Mouse (Mus musculus): ENCODE data around the gene Npr2. TPM values are rescaled to one million over a fixed set of nuclear protein-coding genes. Genes with fewer than 3 reads are reported as not detected.

Npr2 gene
- polyA plus RNA-seq, 1 experiment from 2014 or later: 14.4 TPM

DNA sequence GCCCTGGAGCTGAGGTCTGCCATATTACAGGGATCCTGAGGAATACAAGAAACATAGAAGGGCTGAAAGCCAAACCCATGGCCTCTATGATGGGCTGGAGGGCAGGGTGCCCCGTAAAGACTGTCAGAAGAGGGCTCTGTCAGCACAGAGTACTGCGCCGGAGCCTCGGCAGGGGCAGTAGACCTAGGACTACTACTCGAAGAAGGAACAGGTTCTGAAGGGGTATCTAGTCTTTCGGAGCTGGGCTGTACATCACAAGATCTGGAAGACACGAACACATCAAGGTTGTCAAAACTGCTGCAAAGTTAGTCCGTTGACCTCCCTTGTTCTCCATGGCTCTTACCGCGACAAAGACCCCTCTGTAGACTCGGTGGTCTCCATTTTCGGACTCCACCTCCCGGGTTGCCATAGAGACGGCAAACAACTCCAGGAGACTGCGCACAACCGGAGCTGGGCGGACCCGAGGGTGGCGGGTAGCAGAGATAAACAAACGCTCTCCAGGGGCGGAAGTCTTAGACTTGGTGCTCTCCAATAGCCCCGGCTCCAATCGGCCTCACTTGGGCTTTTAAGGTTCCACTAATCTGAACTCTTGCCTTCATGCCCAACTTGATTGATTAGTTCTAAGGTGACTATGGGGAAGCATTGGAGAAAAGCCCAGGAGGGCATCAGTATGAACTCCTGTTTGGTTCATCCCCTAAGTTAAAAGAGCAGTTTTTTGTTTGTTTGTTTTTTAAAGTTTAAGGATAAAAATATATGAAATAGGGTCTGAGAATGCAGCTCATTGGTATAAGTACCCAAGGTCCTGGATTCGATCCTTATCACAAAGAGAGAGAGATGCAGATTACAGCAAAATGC is 21.7 kb downstream of the Npr2 start, which contains the start of gene Spag8:
Gene Spag8 (minus strand): TSS at position 434 of the 855 bp plus-strand sequence.
- H3K4me2 ChIP-seq: peak within 1 kb of the TSS; percentile 51
- peak within 1 kb of the TSS; percentile 19 for H3K4me3 ChIP-seq (replicated peaks)
- peaks cover 13% of the 10 kb centered on the region for H3K9me3 ChIP-seq
- no peak within 1 kb of the TSS for H3K27ac ChIP-seq
- peaks cover 24% of the 10 kb centered on the region for H3K36me3 ChIP-seq
- H3K27me3 ChIP-seq: no peaks in the 10 kb centered on the region; the same call in 1 of the 2 replicates
- 23% methylated on average over 24 of the region's 24 CpGs for WGBS
- H3K9ac ChIP-seq (replicated peaks): no peak within 1 kb of the TSS
- peaks cover 20% of the 10 kb centered on the region; the same call in 1 of the 2 replicates for H3K4me1 ChIP-seq (replicated peaks)
- ATAC-seq (ENCODE audit: insufficient number of reproducible peaks, insufficient read depth, low FRiP score, low TSS enrichment, low read depth): no peak

DNA sequence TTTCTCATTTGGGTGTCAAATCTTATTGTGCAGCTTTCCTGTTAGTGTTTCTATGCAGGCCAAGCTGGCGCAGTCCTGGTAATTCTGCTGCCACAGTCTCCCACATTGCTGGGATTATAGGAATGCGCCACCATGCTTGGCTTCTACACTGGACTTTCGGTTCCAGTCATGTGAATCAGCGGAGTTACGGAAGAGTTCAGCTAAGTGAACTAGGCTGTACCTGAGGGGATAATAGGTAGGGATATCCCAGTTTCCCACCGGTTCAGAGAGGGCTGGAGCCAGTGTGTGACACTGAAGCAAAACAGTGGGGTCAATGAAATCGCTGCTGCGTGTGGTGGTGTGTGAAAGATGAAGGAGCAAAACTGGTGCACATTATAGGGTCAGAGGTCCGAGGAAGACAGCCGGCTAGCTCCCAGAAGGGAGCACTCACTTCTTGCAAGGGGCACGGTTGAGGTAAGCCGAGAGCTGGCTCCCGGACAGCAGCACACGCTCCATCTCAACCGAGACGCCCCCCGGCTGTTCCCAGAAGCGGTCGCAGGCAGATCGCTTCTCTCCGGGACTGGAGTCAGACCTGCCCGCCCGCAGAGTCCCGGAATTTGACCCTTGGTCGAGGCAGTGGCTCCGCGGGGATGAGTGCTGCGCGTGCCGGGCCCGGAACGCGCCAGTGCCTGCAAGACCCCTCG is 24.1 kb downstream of the Npr2 start:
- Histone ChIP-seq H3K27ac (peak overlapping the region; percentile 87), H3K36me3 (peaks cover 10% of the 10 kb centered on the region; the same call in 1 of the 2 replicates), H3K9me3 (no peaks in the 10 kb centered on the region), H3K27me3 (peaks cover 15% of the 10 kb centered on the region), H3K4me1 (replicated peaks) (peaks cover 20% of the 10 kb centered on the region; the same call in 1 of the 2 replicates), H3K9ac (replicated peaks) (peak overlapping the region; percentile 86), H3K4me3 (replicated peaks) (peak overlapping the region; percentile 81), H3K4me2 (peak overlapping the region; percentile 81)
- no peak for ATAC-seq (ENCODE audit: insufficient number of reproducible peaks, insufficient read depth, low FRiP score, low TSS enrichment, low read depth)
- 7% methylated on average over 34 of the region's 34 CpGs for WGBS

DNA sequence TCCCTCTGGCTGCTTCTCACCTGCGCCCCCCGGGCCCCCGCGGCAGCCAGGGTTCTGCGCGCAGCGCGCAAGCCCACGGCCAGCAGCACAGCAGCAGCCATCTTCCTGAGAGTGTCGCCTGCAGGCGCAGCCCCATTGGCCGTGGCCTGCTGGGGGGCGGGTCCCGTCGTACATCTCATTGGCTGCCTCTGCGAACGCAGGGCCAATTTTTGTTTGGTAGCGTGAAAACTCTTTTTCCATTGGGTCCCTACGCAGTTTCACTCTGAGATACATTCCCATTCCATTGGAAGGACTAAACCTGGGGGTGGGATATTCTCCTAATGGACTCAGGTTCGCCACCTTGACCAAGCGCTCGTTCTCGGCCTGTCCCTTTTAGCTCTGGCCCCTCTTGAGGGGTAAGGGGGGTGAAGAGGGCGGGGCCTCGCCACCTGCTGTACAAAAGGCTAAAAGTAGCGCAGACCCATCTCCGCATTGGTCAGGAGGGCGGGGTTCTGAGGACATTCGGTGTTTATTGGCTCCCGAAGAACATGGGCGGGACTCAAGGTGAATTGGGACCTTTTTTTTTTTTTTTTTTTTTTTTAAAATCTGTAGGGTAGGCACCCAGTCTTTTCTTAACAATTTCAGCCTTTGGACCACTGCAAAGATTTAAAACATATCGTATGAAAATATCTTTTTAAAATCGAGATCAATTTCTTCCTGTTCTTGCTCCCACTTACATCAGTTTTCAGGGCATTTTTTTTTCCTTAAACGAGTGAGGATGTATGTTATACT is 24.8 kb downstream of the Npr2 start, which contains the start of gene Hint2:
Gene Hint2 (minus strand): TSS at position 128 of the 771 bp plus-strand sequence.
- WGBS: 1% methylated on average over 34 of the region's 34 CpGs

DNA sequence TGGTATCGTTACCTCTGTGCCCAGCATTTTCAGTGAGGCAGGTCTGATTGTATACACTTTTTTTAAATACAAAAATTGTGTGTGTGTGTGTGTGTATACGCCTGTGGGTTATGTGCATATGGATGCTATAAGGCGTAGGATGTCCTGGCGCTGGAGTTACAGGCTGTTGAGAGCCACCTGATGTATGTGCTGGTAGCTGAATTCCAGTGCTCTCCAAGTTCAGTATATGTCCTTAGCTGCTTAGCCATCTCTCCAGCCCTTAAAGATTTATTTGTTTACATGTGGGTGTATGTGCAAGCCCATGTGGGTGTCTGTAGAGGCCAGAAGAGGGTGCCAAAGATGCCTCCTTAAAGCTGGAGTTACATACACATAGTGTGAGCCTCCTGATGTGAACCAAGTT is 25.4 kb downstream of the Npr2 start:
- ATAC-seq (ENCODE audit: insufficient number of reproducible peaks, insufficient read depth, low FRiP score, low TSS enrichment, low read depth): no peak
- WGBS: 55% methylated on average over 4 of the region's 4 CpGs

More for the DNA sequence above, 24.8 kb downstream of the Npr2 start, which contains the start of gene Hint2:
- H3K4me1 ChIP-seq (replicated peaks): peaks cover 20% of the 10 kb centered on the region; the same call in 1 of the 2 replicates
- peak within 1 kb of the TSS; percentile 87 for H3K27ac ChIP-seq
- peaks cover 22% of the 10 kb centered on the region for H3K27me3 ChIP-seq
- peak within 1 kb of the TSS; percentile 81 for H3K4me2 ChIP-seq
- H3K9ac ChIP-seq (replicated peaks): peak within 1 kb of the TSS; percentile 86
- ATAC-seq (ENCODE audit: insufficient number of reproducible peaks, insufficient read depth, low FRiP score, low TSS enrichment, low read depth): peak; percentile 98
- peaks cover 2% of the 10 kb centered on the region; the same call in 1 of the 2 replicates for H3K36me3 ChIP-seq
- peak within 1 kb of the TSS; percentile 81 for H3K4me3 ChIP-seq (replicated peaks)
- no peaks in the 10 kb centered on the region for H3K9me3 ChIP-seq

DNA sequence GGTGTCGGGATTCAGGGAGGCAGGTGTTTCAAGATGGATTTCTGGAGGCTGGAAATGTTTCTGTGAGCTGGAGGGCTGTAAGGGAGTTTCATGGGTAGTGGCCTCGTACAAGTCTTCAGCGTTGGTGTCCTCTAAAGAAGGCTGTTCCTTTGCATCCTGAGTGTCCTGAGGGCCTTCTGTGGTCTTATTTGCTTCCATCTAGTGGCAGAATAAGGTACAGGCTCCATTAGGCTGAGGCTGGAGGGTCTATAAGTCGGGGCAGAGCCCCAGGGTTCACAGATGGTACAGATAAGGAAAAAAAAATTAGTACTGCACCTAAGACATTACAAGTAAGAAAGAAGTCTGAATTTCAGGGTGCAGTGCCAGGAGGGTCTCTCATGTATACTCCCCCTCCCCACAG is 34.7 kb downstream of the Npr2 start:
- H3K9me3 ChIP-seq: no peaks in the 10 kb centered on the region
- no peak overlapping the region for H3K27ac ChIP-seq
- peaks cover 45% of the 10 kb centered on the region for H3K27me3 ChIP-seq
- no peaks in the 10 kb centered on the region for H3K36me3 ChIP-seq
- 25% methylated on average over 4 of the region's 4 CpGs for WGBS
- no peak overlapping the region for H3K4me2 ChIP-seq
- H3K4me1 ChIP-seq (replicated peaks): peaks cover 17% of the 10 kb centered on the region
- H3K4me3 ChIP-seq (replicated peaks): no peak overlapping the region
- ATAC-seq (ENCODE audit: insufficient number of reproducible peaks, insufficient read depth, low FRiP score, low TSS enrichment, low read depth): no peak
- H3K9ac ChIP-seq (replicated peaks): no peak overlapping the region

More for the DNA sequence above, 25.4 kb downstream of the Npr2 start:
- Histone ChIP-seq H3K27me3 (peaks cover 29% of the 10 kb centered on the region), H3K9me3 (no peaks in the 10 kb centered on the region), H3K4me1 (replicated peaks) (peaks cover 20% of the 10 kb centered on the region; the same call in 1 of the 2 replicates), H3K4me2 (peak overlapping the region; percentile 81), H3K36me3 (no peaks in the 10 kb centered on the region), H3K27ac (no peak overlapping the region), H3K9ac (replicated peaks) (no peak overlapping the region), H3K4me3 (replicated peaks) (peak overlapping the region; percentile 81)

DNA sequence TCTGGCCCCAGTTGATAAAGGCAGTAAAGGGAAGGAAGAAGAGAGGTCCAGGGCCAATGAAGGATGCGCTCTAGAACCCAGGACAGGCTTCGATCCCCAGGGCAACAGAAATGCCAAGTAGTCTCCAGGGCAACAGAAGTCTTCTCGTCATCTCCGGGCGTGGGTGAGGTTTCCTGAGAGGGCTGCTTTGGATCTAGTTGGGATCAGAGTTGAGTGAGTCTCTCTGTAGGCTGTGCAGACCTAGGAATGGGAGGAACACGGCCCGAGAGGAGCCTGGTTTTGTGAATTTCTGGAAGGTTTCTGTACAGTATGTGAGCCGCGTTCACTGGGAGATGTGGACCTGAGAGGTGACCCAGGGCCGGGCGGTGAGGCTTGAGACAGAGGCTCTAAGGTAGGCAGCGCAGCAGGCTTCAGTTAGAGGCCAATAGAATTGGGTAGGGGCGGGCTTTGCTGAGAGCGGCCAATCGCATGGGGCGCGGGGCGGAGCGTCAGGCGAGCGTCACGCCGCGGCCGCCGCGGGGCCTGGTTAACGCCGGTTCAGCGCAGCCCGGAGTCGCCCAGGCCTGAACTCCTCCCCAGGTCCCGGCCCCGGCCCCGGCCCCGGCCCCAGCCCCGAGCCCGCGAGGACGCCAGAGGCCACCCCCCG is 37.2 kb downstream of the Npr2 start, which contains the start of the genes Tmem8b and Fam221b:
Gene Tmem8b (plus strand): TSS at position 190 of the 646 bp plus-strand sequence.
Gene Fam221b (minus strand): TSS at position 364 of the 646 bp plus-strand sequence.
- H3K36me3 ChIP-seq: peaks cover 3% of the 10 kb centered on the region; the same call in 1 of the 2 replicates
- no peaks in the 10 kb centered on the region for H3K9me3 ChIP-seq
- peak within 1 kb of the TSS; percentile 73 for H3K27ac ChIP-seq
- 4% methylated on average over 31 of the region's 41 CpGs for WGBS
- H3K27me3 ChIP-seq: peaks cover 24% of the 10 kb centered on the region
- ATAC-seq (ENCODE audit: insufficient number of reproducible peaks, insufficient read depth, low FRiP score, low TSS enrichment, low read depth): peak; percentile 90
- H3K4me3 ChIP-seq (replicated peaks): peak within 1 kb of the TSS; percentile 75
- peaks cover 23% of the 10 kb centered on the region for H3K4me1 ChIP-seq (replicated peaks)
- peak within 1 kb of the TSS; percentile 74 for H3K4me2 ChIP-seq
- peak within 1 kb of the TSS; percentile 87 for H3K9ac ChIP-seq (replicated peaks)

DNA sequence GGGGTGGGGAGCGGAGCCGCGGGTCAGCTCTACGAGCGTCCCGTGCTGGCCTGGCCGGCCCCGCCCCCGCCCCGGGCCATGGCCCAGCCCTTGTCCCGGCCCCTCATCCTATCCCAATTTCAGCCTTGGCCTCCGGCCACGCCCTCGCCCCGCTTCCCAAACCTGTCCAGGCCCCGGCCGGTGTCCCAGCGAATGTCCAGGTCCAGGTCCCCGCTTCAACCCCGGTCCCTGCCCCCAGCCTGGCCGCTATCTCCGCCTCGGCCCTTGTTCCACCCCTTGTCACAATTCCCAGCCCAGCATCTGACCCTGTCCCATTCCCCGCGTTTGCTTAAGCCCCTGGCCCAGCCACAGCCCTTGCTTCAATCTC is 37.7 kb downstream of the Npr2 start:
- Histone ChIP-seq H3K4me2 (peak overlapping the region; percentile 74), H3K4me1 (replicated peaks) (peaks cover 23% of the 10 kb centered on the region), H3K36me3 (peaks cover 8% of the 10 kb centered on the region; the same call in 1 of the 2 replicates), H3K9ac (replicated peaks) (peak overlapping the region; percentile 87), H3K27me3 (peaks cover 24% of the 10 kb centered on the region), H3K27ac (peak overlapping the region; percentile 73), H3K9me3 (no peaks in the 10 kb centered on the region), H3K4me3 (replicated peaks) (peak overlapping the region; percentile 75)
- WGBS: 2% methylated on average over 18 of the region's 25 CpGs
- peak; percentile 67 for ATAC-seq (ENCODE audit: insufficient number of reproducible peaks, insufficient read depth, low FRiP score, low TSS enrichment, low read depth)

DNA sequence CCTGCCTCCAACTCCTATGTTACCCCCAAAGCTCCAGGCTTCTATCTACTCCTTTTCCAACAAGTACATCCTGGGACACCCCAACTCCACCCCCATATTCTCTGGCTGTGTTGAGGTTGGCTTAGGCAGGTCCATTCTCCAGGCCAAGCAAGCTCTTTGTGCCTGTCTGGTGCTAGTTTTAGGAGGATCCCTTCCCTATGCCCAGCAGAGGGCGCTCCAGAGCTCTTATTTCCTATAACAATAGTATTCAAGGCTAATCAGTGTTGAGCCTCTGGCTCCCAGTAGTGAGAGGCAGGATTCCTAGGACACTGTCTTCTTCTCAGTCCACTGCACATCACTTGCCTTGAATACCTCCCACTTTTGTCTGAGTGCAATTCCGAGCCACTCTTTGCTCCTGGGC is 40.3 kb downstream of the Npr2 start:
- no peak for ATAC-seq (ENCODE audit: insufficient number of reproducible peaks, insufficient read depth, low FRiP score, low TSS enrichment, low read depth)
- Histone ChIP-seq H3K4me1 (replicated peaks) (peaks cover 23% of the 10 kb centered on the region), H3K27ac (no peak overlapping the region), H3K4me3 (replicated peaks) (no peak overlapping the region), H3K27me3 (no peaks in the 10 kb centered on the region), H3K9me3 (no peaks in the 10 kb centered on the region), H3K9ac (replicated peaks) (no peak overlapping the region), H3K4me2 (no peak overlapping the region), H3K36me3 (peaks cover 32% of the 10 kb centered on the region)
- WGBS: 8% methylated on average over 2 of the region's 2 CpGs

DNA sequence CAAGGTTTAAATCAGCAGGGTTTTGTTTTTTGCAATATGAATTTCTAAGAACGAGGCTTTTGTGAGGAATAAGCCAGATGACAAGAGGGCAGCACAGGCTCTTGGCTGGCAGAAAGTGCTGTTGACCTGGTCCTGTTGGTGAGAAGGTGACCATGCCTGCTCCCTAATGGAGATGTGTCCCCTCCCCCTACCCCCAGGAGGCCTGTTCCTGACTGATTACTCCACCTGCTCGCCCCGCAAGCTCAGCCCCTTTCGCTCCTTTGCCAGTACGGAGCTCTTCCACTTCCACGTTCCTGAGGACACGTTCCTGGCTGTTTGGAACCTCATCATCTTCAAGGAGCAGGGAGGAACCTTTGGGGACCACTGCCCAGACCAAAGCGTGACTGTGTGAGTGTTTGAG is 42.0 kb downstream of the Npr2 start:
- H3K4me2 ChIP-seq: no peak overlapping the region
- WGBS: 78% methylated on average over 8 of the region's 8 CpGs
- H3K27ac ChIP-seq: no peak overlapping the region

DNA sequence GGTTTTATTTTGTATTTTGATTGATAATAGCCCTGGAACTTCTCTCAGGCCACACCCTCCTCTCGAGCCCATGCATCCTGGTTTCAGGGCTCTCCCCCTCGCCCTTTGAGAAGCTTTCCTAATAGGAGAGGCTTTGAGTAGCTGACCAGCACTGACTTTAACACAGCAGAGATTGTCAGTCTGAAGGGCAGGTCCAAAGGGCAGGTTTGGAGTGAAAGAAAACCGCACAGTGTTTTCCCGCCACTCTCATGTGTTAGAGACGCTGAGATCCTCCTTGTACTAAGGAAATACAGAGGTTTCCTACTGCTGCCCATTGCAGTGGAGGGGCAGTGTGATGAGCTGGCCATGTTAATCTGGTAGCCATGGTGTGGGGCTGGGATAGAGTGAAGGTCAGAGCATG is 43.2 kb downstream of the Npr2 start:
- H3K4me1 ChIP-seq (replicated peaks): peaks cover 17% of the 10 kb centered on the region
- no peaks in the 10 kb centered on the region for H3K9me3 ChIP-seq
- no peak for ATAC-seq (ENCODE audit: insufficient number of reproducible peaks, insufficient read depth, low FRiP score, low TSS enrichment, low read depth)
- no peak overlapping the region for H3K27ac ChIP-seq
- no peak overlapping the region for H3K4me3 ChIP-seq (replicated peaks)
- peaks cover 50% of the 10 kb centered on the region for H3K36me3 ChIP-seq
- WGBS: 76% methylated on average over 5 of the region's 5 CpGs
- no peaks in the 10 kb centered on the region for H3K27me3 ChIP-seq
- no peak overlapping the region for H3K4me2 ChIP-seq
- H3K9ac ChIP-seq (replicated peaks): no peak overlapping the region

More for the DNA sequence above, 42.0 kb downstream of the Npr2 start:
- no peaks in the 10 kb centered on the region for H3K9me3 ChIP-seq
- H3K4me1 ChIP-seq (replicated peaks): peaks cover 21% of the 10 kb centered on the region
- H3K36me3 ChIP-seq: peaks cover 48% of the 10 kb centered on the region
- no peak overlapping the region for H3K9ac ChIP-seq (replicated peaks)
- H3K27me3 ChIP-seq: no peaks in the 10 kb centered on the region
- H3K4me3 ChIP-seq (replicated peaks): no peak overlapping the region
- ATAC-seq (ENCODE audit: insufficient number of reproducible peaks, insufficient read depth, low FRiP score, low TSS enrichment, low read depth): no peak

Measured in limb, embryonic 12.5 days (tissue).